Mouse (Mus musculus) lung, adult 2 months (tissue): ENCODE results near the gene Agl.

Experiments used
- CTCF ChIP-seq: fragments of 200-500 bp; IDR thresholded peaks from 2 replicates; pipeline ENCODE4 v1.5.1; 2011; ENCODE audit warnings: mild to moderate bottlenecking, low read length, control low read depth; ENCODE audit not compliant: insufficient read depth
- POLR2A ChIP-seq: fragments of 200-500 bp; IDR thresholded peaks from 2 replicates; pipeline ENCODE4 v1.6.1; 2011; ENCODE audit warnings: low read depth, mild to moderate bottlenecking, control low read depth, low read length, borderline replicate concordance; ENCODE audit errors: extremely low read depth

GRCm38 (mm10) chr3:116729483-116730174 lies 78.3 kb downstream of the Agl start:
- TF ChIP-seq POLR2A (no peak), CTCF (no peak)
